Mouse (Mus musculus): ENCODE measurements at regions not wholly inside any gene's neighbourhood (a gene's known extent, or its start where the extent isn't known, plus 50 kb on each side); places are given as distances from the start of the nearest gene placed in this dataset.
A peak's percentile ranks its signal among the peaks of the same experiment; 100 is the strongest.

DNA sequence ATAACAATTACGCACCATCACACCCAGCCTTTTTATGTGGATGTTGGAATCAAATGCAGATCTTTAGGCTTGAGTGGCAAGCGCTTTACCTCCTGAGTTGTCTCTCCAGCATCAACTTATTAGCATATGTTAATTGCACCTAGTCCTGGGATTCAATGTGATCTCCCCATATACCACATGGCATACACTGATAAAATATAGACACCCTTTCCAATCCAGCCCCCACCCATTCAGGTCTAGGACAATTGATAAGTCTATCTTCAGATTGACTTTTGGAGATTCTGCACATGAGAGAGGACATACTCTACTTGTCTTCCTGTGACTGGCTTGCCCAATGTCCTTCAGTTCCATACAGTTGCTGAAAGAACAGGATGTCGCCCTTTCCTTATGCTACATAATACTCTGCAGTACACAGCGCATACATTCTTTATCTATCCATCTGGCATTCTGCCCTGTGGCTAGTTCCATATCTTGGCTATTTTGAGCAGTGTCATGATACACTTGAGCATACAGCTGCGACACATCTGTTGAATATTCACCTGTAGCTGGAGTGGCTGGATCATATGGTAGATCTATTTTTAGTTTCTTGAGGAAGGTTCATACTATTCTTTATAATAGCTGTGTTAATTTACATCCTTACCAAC lies 120.3 kb downstream of the Gsdmc2 start:
- DNase-seq (ENCODE audit: low spot score in 2 of 2) = no peak

DNA sequence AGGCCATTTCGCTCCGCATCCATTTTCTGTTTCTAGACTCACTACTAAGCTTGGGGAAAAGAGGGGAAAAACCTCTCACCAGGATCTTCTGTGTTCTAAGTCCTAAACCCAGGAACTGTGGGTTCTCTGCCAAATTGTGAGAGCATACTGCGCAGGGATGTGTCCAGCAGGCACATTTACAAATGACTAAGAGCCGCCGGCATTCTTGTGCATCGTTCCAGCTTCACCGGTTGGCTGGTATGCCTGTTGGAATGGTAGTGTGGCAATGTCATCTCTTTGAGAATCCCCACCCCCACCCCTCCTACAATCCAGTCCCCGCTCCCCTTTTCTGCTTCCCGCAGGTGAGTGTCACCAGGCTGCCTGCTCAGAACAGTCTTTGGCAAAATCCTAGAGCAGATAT lies 122.0 kb downstream of the Gsdmc2 start:
- DNase-seq (ENCODE audit: low spot score in 2 of 2) = no peak

DNA sequence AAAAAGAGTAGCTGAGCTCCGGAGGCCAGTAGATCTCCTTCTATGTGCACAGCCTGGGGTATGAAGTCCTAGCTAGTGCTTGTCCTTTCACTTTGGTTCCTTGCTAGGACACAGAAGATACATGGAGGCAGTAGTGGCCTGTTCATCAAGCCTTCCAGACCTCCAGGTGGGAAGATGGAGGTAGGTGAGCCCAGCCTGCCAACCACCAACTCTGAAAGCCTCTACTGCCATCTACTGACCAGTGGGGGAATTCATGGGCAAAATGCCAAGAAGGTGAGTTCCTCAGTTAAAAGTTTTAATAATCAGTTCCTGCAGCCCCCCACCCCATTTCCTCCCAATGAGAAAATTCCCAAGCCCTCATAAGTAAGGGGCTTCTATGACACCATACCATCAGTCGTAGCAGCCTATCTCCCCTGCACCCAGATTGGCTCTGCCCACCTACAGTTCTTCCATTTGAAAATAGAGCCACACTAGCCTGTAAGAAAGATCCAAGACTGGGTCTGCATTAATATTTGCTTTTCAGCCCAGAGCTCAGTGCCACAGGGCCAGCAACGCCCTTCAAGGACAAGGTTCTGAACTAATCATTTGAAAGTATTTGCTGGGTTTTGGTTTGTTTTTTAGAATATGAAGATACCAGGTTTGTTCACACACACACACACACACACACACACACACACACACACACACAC lies 123.2 kb downstream of the Gsdmc2 start:
- peak in 1 of 2 experiments; percentile 26 for DNase-seq (ENCODE audit: low spot score in 2 of 2)

DNA sequence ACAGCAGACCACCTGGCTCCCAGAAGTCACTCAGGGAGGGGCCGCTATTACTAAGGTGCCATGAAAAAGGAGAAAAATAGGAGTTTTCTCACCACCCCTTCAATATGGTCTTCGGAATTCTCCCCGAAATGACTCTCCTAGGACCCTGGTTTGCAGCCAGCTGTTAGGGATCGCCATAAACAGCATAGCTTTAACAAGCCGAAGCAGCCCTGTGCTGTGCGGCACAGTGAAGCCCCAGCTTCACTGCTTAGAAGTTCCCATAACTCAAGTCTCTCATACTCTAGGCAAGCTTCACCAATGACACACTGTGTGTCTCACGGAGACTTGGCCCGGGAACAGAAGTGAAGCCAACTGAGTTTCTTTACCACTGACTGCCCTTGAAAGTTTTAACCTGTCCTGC lies 127.2 kb downstream of the Gsdmc2 start:
- DNase-seq (ENCODE audit: low spot score in 2 of 2) = no peak

DNA sequence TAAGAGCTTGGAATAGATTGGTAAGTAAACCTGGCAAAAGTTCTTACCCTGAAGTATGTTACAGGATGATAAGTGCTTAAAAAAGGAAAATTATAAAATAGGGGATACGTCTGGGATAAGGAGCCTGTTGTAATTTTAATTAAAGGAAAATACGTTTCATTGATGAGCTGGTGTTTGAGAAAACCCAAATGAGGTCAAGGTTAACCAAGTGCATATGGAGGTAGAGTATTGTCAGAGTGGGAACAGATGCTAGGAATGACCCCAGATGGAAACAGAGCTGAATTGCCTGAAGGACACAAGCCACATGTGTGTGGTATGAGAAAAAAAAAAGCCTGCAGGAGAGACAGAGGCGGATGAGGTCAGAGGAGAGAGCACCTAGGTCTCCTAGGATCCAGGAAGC lies 131.3 kb downstream of the Gsdmc2 start:
- no peak for DNase-seq (ENCODE audit: low spot score in 2 of 2)

DNA sequence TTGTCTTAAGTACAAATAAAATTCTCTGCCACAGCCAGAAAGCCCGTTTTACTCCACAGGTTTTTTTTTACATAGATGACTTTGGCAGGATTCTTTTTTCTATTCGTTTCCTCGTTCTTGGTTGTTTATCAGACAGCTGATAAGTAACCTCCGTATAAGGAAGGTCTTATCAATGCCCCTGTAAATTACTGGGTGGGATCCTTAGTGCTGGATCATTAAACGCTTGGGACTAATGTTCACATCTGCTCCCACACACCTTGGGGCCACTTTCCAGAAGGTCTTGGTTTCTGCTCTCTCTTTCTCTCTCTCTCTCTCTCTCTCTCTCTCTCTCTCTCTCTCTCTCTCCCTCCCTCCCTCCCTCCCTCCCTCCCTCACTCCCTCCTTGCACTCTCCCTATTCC lies 134.6 kb downstream of the Gsdmc2 start:
- DNase-seq (ENCODE audit: low spot score in 2 of 2) = no peak

DNA sequence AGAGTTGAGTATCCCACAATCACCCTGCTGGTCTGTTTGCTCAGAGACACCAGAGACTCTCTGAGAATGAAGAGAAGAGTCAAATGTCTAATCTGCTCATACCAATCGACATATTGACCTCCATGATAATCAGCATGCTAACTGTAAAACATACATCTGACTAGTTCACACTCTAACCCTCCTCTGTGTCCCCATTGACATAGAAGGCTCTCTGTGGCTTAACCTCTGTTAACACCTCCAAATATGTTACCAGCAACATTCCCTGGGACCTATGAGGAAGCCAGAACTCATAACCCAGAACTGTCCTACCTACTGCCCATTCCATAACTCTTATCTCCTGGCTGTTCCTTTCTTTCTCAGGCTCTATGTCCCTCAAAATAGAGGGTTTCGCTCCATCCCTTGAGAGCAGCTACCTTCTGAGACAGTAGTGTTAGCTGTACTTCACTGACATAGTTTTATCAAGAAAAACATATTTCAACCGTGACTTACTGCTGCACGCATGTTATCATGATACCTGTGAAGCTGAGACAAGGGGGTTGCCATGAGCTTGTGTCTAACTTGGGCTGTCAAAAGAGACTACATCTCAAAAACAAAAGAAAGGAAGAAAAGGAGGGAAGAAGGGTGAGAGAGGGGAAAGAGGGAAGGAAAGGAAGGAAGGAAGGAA lies 135.6 kb downstream of the Gsdmc2 start:
- DNase-seq (ENCODE audit: low spot score in 2 of 2) = no peak

DNA sequence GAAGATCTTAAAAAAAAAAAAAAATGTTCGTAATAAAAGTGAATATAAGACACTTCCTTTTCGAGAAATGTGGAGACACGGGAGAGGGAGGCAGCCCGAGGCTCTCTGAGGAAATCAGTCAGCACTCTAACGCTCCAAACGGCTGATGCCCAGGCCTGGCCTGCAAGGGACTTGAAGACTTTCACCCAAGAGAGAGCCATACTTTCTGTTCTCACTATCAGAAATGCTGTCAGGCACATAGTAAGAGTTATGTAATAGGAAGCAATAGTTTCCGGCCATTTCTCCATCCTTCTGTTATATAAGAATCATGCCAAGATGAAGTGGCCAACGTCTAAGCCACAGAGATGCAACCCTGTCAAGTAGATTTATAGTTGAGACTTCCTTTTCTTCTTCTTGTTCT lies 140.3 kb downstream of the Gsdmc2 start:
- no peak for DNase-seq (ENCODE audit: low spot score in 2 of 2)

DNA sequence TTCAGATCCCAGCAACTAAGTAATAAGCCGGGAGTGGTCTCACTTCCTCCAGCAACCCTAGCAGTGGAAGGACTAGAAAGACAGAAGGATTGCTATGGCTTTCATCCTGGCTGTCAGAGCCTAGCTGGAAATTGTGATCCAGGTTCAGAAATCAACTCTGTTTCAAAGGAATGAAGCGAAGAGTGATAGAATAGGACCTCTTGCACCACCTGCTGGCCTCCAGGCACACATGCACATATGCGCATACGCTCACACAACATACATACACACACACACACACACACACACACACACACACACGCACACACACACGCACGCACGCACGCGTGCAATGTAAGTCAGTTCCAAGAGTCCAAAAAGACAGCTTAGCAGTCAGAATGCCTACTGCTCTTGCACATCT lies 147.1 kb downstream of the Gsdmc2 start:
- DNase-seq (ENCODE audit: low spot score in 2 of 2) = no peak

DNA sequence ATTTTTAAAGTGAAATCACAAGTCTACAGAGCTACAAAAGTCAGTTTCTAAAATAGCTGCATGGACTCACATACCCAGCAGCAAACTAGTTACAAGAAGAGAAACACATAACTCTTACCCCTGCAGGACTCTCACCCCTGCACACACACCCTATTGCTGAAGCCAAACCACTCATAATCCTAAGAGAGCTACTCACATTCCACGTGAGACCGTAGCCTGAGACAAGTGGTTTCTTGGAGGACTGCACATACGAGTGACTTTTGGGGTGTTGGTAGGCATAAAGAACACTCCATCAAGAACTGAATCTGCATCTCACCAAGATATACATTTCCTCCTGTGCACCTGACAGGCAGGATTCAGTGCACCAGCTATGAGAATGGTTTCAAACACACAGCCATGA lies 150.8 kb downstream of the Gsdmc2 start:
- no peak for DNase-seq (ENCODE audit: low spot score in 2 of 2)

DNA sequence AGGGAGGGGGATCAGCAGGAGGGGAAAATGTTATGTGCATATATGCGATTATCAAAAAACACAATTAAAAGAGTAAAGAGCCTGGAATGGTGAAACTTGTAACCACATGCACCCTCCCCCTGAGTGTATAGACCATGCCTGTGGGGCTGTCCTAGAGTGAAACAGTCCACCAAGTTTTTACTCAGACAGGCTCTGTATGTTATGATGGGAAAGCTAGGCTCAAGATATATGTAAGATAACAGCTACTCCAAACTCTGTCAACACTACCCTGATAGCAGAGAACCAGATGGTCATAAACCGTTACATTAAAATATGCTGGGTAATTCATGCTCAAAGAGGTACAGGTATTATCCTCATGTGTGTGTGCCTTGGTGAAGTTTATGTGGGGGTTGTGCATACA lies 151.4 kb downstream of the Gsdmc2 start:
- DNase-seq (ENCODE audit: low spot score in 2 of 2) = no peak

DNA sequence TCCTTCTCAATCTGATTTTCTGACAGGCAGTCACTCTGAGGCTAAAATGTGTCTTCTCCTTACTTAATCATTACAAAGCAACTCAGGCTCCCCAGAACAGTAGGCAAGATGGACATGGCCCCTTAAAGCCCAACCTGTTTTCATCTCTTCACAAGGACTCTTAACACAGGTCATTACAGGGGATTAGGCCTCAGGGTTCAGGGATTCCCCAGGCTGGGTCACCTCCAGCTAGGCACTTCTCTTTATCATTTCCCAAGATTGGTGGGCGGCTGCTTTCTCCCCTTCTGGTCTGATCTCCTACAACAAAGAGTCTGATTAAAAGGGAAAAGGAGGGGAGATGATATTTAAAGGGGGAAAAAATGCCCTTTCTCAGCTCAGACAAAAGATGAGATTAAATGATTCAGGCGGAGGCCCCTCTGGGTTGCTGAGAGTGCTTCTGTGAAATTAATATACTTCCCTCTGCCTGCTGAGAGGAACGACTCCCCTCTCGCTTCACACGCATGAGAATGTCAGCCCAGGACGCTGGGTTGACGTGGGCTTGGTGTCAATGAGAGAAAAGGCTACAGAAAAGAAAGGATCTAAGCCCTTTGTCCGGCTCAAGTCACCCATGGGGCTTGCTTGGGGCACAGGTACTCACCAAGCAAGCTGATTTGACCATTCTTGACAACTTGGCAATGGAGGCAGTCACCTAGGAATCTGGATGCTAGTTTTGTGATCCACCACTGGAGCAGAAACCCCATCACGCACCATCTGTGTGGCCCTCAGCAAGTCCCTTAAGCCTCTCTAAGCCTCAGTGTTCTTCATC lies 152.3 kb downstream of the Gsdmc2 start:
- DNase-seq (ENCODE audit: low spot score in 2 of 2) = no peak

DNA sequence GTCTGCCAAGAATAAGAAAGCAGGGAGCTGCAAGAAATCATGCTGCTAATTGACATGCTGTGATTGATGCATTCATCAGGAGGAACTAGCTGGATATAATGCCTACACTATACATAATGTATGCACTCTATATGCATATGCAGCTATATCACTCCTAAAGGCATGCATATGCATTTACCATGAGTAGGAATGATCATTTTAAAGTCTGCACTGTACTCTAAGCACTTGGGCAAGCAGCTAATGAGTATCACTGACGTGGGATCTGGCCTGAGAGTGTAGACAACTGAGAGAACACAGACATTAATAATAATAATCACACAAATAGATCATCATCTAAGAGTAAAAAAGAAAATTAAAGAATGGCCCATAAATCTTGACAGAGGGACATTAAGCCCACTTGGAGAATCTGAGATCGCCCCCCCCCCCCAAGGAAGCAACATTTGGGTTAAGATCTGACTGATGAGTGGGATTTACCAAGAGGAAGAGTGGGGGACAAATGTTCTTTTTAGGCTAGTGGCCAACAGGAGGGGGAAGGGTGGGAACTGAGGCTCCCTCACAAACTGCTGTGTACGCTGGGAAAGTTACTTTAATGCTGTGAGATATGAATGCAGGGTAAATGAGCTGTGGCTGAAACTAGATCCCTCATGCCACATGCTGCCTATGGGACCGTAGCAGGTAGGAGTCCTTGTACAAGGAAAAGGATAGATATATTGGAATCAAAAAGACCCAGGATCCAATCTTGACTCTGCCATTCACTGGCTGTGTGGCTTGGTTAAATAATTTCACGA lies 155.0 kb downstream of the Gsdmc2 start:
- no peak for DNase-seq (ENCODE audit: low spot score in 2 of 2)

DNA sequence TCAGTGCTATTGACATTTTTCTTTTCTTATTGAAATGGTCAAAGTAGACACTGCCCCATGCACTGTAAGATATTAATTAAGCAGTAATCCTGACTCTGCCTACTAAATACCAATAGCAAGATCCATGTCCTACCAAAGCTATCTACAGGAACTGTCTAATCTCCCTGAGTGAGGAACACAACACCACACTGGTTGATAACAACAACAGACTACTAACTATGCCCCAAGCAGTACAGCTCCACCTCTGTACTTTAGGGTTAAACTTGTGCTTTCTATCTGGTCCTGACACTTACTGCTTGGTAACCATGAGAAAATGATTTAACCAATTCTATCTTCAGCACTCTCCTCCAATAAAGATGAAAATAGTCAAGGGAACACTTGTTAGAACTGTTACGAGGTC lies 157.1 kb downstream of the Gsdmc2 start:
- DNase-seq (ENCODE audit: low spot score in 2 of 2) = no peak

DNA sequence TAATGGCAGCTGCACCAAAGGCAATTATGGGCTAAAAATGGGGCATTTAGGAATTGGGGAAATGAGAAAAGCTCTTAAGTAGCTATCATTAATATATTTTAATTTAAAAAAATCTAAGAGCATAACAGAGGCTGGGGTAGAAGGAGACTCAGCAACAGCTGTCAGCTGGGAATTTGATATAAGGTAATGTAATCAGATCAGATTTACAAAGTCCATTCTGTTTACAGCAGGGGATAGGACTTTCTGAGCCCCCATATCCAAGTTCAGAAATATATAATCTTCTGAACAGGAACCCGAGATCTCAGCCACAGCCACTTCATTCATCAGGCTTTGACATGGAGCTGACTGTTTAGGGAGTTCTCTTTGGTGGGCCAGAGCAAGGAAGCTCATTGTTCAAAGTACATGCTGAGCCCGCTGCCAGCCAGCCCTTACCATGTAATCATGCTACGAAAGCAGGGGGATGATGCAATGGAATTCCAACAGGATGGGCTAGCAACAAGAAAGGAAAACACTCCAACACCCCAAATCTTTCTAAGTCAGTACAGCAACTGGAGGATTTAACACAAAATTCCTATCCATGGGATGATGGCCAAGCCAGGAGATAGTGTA lies 157.9 kb downstream of the Gsdmc2 start:
- no peak for DNase-seq (ENCODE audit: low spot score in 2 of 2)

DNA sequence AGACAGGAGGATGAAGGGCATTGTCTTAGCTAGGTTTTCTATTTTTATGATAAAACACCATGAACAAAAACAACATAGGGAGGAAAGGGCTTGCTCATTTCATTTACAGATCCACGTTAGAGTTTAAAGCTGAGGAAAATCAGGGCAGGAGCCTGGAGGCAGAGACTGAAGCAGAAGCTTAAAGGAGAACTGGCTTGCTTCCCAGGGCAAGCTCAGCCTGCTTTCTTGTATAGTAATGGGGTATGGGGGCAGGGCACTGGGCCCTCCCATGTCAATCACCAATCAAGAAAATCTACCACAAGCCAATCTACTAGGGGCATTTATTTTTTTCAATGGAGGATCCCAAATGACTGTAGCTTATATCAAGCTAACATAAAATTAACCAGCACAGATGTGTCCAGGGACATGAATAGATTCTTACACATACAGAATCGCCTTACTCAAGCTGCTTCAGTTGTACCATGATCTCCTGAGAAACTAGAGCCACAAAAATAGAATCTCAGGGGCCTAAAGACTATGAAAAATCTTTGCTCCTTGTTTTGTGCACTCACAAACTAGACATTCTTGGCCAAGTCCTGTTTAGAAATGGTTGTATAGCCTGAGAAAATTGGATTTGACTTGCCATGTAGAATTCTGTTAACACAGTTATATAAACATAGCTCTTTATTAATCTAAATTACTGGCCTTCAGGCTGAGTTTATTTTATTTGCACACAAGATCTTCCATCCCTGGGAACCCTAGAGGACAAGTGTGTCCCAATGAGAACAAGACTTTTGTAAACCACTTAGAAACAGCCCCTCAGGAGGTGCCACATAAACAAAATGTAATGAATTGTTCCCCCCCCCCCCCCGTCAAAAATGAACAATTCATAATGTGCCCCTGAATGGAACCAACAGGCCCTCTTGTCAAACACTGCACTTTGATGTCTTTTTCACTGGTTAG lies 164.7 kb downstream of the Gsdmc2 start:
- no peak for DNase-seq (ENCODE audit: low spot score in 2 of 2)

DNA sequence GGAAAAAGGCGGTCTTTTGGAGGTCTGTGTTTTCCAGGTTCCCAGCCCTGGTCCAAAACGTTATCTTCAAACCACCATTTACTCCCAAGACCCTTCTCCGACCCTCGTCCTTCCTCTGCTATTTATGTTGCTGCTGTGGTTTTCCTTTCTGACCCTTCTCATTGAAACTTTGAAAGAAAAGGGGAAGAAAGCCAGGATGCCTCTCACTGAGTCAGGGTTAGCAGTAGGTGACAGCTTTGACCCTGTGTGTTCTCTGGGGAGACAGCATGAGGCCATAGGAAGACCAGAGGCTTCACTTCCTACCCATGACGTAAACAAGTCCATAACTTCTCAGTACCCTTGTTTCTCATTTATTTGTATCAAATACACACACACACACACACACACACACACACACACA lies 166.1 kb downstream of the Gsdmc2 start:
- DNase-seq (ENCODE audit: low spot score in 2 of 2) = no peak

DNA sequence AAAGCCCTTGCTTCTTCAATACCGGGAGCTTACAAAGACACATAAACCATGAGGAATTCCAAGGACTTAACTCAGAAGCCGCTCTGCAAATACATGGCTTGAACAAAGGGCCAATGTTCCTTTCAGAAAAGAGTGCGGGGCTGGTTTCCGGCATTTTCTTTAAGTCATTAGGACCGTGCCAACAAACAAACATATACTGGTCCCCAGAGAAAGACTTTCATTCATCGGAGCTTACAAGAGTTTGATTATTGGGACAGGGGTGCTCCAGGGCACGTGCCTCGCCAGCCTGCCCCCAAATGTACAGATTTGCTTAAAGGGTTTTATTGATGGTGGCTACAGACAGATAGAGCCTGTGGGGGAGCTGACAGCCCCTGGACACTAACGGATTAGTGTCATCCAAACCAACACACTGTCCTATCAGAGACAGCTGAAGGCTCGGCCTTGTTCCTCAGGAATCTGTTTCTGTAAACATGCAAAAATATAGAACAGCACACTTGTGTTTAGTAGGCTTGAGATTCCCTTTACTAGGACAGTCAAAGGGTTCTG lies 169.4 kb downstream of the Gsdmc2 start:
- no peak for DNase-seq (ENCODE audit: low spot score in 2 of 2)

DNA sequence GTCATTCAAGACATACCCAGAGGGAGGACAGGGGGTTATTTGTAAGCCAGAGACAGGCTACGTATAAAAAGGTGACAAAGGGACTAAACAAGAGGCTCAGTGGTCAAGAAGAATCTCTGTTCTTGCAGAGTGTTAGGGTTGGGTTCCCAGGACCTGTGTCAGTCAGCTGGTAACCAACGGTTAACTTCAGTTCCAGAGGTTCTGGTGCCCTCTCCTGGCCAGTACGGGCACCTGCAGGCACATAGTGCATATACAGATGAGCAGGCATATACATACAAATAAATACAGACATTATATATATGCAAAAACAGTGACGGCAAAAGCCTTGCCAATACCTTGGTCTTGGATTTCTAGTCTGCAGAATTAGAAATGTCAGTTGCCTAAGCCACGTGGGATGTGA lies 170.6 kb downstream of the Gsdmc2 start:
- DNase-seq (ENCODE audit: low spot score in 2 of 2) = no peak

DNA sequence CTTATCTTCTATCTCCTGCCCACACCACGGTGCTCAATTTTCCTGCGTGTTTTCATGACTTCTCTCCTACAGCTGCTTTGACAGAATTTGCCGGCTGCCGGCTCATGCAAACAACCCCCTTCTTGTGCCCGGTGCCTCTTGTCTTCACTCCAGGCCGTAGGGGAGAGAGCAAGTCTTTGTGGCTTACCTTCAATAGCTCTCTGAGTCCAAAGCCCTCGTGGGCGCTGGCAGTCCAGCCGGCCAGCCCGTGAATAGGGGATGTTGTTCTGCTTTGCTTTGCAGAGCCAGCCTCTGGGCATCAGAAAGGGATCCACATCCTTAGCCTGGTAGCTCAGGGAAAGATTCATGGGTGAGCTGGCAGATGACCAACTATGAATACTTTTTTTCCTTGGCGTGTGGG lies 173.9 kb downstream of the Gsdmc2 start:
- no peak for DNase-seq (ENCODE audit: low spot score in 2 of 2)
